Mouse (Mus musculus): ENCODE measurements at regions not wholly inside any gene's neighbourhood (a gene's known extent, or its start where the extent isn't known, plus 50 kb on each side); places are given as distances from the start of the nearest gene placed in this dataset.

- TF ChIP-seq CTCF (IDR thresholded peaks at IDR 0.05) (no peak), EP300 (IDR thresholded peaks at IDR 0.05) (no peak)
These were observed 490.6 kb downstream of the Bnc2 start for GRCm38 (mm10) chr4:84184436-84184835.

Data from lung, postnatal 0 days (tissue).